Mouse (Mus musculus) layer of hippocampus, adult 8-10 months (tissue): Measurements from ENCODE around the gene Slc27a3. TPM values are rescaled to one million over a fixed set of nuclear protein-coding genes. Genes with fewer than 3 reads are reported as not detected.
"Not testable (repeated sequence)": the region's sequence is repeated elsewhere in the genome, so short reads cannot be mapped to it uniquely, and the experiment has no call there.

Experiments
- DNase-seq, 2 experiments: peaks; one replicate each; pipeline ENCODE4 v3.0.0; 2022; ENCODE audit warnings: low spot score in 2 of 2
- total RNA-seq, 4 experiments: library from RNA; stranded (reverse); gene quantifications; 2 replicates each; pipeline ENCODE4 v1.2.4; 2022

Slc27a3 gene
- total RNA-seq, 4 experiments from 2014 or later: 9.1 to 12.7 (median 12.1) TPM

DNA sequence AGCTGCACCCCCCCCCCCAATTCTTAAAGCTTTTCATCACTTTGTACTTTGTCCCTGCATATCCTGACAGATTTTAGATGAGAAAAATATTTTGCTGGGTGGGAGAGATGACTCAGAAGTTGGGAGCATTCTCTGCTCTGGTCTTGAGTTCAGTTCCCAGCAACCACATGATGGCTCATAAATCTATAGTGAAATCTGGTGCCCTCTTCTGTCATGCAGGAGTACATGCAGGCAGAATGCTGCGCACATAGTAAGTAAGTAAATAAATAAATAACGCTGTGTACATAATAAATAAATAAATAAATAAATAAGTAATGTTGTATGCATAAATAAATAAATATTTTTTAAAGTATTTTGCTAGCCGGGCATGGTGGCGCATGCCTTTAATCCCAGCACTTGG, 41.9 kb downstream of the Slc27a3 start:
- no peak for DNase-seq

DNA sequence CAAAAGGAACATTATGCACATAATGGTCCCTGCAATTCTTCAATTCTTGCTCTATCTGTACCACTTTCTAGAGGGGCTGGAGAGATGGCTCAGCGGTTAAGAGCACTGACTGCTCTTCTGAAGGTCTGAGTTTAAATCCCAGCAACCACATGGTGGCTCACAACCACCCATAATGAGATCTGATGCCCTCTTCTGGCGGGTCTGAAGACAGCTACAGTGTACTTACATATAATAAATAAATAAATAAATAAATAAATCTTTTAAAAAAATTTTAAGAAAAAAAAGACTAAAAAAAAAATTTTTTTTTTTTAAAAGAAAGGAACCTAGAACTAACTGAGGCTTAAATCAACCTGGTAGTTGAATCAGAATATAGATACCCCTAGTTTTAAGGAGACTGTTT, 46.9 kb downstream of the Slc27a3 start:
- not testable (repeated sequence) for DNase-seq

DNA sequence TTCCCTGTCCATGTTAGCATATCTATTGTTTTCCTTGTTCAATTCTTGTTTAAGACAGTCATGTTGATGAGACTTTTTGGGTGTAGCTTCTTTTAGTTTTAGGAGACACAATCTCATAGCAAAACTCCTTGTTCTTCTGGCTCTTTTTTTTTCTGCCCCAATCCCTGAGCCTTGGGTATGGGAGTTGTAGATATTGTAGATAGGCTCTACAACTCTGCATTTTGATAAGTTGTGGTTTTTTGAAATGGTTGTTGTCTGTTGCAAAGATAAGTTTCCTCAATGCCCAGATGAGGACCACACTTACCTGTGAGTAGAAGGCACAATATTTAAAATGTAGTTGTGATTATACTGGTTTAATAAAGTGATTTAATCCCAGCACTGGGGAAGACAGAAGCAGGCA, 49.6 kb downstream of the Slc27a3 start:
- DNase-seq: no peak

DNA sequence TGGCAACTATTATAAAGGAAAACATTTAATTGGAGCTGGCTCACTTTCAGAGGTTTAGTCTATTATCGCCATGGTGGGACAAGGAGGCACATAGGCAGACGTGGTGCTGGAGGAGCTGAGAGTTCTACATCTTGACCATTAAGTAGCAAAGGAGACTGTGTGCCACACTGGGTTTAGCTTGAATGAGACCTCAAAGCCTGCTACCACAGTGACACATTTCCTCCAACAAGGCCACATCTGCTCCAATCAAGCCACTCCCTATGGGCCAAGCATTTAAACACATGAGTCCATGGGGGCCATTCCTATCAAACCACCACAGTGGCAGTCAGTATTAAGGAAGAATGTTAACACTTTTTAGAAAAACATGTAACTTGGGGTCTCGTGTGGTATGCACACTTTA, 51.5 kb downstream of the Slc27a3 start:
- no peak for DNase-seq

DNA sequence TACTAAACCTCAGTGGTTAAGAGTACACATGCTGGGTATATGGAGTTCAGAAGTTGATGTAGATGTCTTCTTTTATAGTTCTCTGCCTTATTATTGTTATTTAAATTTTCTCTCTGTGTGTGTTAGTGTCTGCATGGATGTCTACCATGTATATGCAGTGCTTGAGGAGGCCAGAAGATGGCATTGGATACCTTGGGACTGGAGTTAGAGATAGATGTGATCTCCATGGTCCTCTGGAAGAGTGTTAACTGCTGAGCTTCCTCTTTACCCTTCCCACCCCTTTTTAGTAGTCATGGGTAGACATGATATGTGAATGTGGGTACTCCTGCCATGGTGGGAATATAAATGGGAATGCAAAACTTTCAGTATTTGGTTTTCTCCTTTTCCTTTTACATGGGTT, 54.2 kb downstream of the Slc27a3 start:
- DNase-seq: no peak

Other genes with a start within 250 kb of the Slc27a3 start
- gene Rps27, start 176.3 kb downstream of the Slc27a3 start, total RNA-seq: 1,000 to 10,000 TPM in 3 of 4 experiments, 100 to 1,000 TPM in 1; 970 to 1,112 (median 1,031) TPM
- gene Rab13, start 176.2 kb downstream of the Slc27a3 start, total RNA-seq: 10 to 100 TPM in 1 of 4 experiments, 1 to 10 TPM in 3; 7.4 to 10.4 (median 7.7) TPM
- 10 to 100 TPM; 36.9 to 38.2 (median 37.4) TPM for gene Jtb, start 158.3 kb downstream of the Slc27a3 start, total RNA-seq
- gene Creb3l4, start 146.4 kb downstream of the Slc27a3 start, total RNA-seq: under 1 TPM in 2 of 4 experiments, not detected in 2; 0.23 to 0.45 TPM
- gene Slc39a1, start 141.8 kb downstream of the Slc27a3 start, total RNA-seq: 10 to 100 TPM; 43.0 to 64.2 (median 50.4) TPM
- gene Crtc2, start 135.8 kb downstream of the Slc27a3 start, total RNA-seq: 10 to 100 TPM; 39.7 to 43.8 (median 42.8) TPM
- gene Dennd4b, start 124.8 kb downstream of the Slc27a3 start, total RNA-seq: 10 to 100 TPM; 32.8 to 38.7 (median 33.0) TPM
- 100 to 1,000 TPM; 100 to 109 (median 104) TPM for gene Gatad2b, start 96.8 kb downstream of the Slc27a3 start, total RNA-seq
- 10 to 100 TPM; 56.4 to 85.0 (median 73.0) TPM for gene Ints3, start 43.7 kb upstream of the Slc27a3 start, total RNA-seq
- 1 to 10 TPM; 5.1 to 6.7 (median 5.8) TPM for gene Npr1, start 75.9 kb upstream of the Slc27a3 start, total RNA-seq
- gene Ilf2, start 86.2 kb upstream of the Slc27a3 start, total RNA-seq: 10 to 100 TPM; 84.2 to 89.7 (median 87.4) TPM
- 10 to 100 TPM; 54.7 to 68.9 (median 63.0) TPM for gene Snapin, start 101.1 kb upstream of the Slc27a3 start, total RNA-seq
- gene Chtop, start 119.6 kb upstream of the Slc27a3 start, total RNA-seq: 100 to 1,000 TPM; 146 to 155 (median 153) TPM
- gene S100a1, start 124.5 kb upstream of the Slc27a3 start, total RNA-seq: 100 to 1,000 TPM in 2 of 4 experiments, 10 to 100 TPM in 2; 87.1 to 154 (median 123) TPM
- 10 to 100 TPM; 16.9 to 33.3 (median 24.9) TPM for gene S100a13, start 124.5 kb upstream of the Slc27a3 start, total RNA-seq
- 1 to 10 TPM in 1 of 4 experiments, under 1 TPM in 1, not detected in 2; 0.49 to 1.3 TPM for gene S100a14, start 136.9 kb upstream of the Slc27a3 start, total RNA-seq
- 100 to 1,000 TPM in 2 of 4 experiments, 10 to 100 TPM in 2; 69.8 to 134 (median 102) TPM for gene S100a16, start 147.3 kb upstream of the Slc27a3 start, total RNA-seq
- 1 to 10 TPM in 3 of 4 experiments, under 1 TPM in 1; 0.35 to 1.8 (median 1.2) TPM for gene S100a3, start 170.6 kb upstream of the Slc27a3 start, total RNA-seq
- not detected for gene S100a2, start 200.3 kb upstream of the Slc27a3 start, total RNA-seq
- gene Gm42674, start 212.0 kb upstream of the Slc27a3 start, total RNA-seq: not detected
- gene S100a4, start 213.8 kb upstream of the Slc27a3 start, total RNA-seq: 10 to 100 TPM in 1 of 4 experiments, 1 to 10 TPM in 3; 2.7 to 17.2 (median 5.7) TPM
- gene S100a5, start 218.6 kb upstream of the Slc27a3 start, total RNA-seq: not detected
- gene S100a6, start 222.9 kb upstream of the Slc27a3 start, total RNA-seq: 10 to 100 TPM; 22.1 to 95.0 (median 51.5) TPM